ENCODE assay signal across 8 mouse cellular contexts in the genomic region with DNA sequence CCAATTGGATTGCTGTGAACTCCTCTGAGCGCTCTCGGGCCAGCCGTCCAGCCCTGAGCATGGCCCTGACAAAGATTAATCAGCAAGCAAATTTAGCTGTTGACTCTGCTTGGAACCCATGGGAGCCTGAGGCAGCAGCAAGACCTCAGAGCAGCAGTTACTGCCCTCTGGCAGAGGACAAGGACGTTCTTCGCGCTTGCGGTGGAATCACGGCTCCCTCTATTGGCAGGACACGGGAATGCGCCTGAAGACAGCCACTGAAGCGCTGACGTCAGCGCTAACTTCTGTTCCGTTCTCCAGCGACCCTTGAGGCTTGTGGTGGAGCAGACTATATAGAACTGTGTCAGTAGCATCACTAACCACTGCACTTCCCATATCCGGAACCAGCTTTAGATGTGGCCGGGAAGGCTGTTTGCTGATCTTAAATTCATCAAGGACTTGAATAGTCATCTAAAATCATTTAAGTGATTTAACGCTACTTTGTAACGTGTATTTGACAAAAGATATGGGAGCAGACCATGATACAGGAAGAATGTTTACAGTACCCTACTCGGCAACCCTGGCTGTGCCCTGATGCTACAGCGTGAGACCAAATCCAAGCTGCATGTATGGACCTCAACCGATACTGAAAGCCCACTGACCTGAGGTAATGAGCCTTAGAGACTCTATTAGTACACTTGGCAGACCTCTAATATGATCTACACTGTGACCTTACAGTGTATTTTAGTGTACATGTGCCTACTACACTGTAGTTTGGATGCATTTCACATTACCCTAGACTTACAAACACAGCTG. TPM values are rescaled to one million over a fixed set of nuclear protein-coding genes. Genes with fewer than 3 reads are reported as not detected.
A peak's percentile ranks its signal among the peaks of the same experiment; 100 is the strongest.
DNase-seq lines count a peak whose midpoint lies in the region; ATAC-seq lines count a peak whose summit lies in the region.

No protein-coding gene starts in this region.

- no peaks in the 10 kb centered on the region for H3K9me3 ChIP-seq in hindbrain, embryonic 13.5 days

- no peaks in the 10 kb centered on the region for H3K36me3 ChIP-seq in hindbrain, embryonic 13.5 days

- peak; percentile 88 for ATAC-seq in hindbrain, embryonic 13.5 days (ENCODE audit: low FRiP score)

- 0 out of 2 replicates have a peak, but pooled peaks cover 3% of the 10 kb centered on the region for H3K27me3 ChIP-seq in hindbrain, embryonic 13.5 days

- 22% methylated on average over 22 of the region's 22 CpGs for WGBS in hindbrain, embryonic 13.5 days

- no peak overlapping the region for H3K9ac ChIP-seq in hindbrain, embryonic 13.5 days

- H3K27ac ChIP-seq in hindbrain, embryonic 13.5 days = no peak overlapping the region

- DNase-seq in MN1 (ENCODE audit: low spot score) = peak; percentile 18
- DNase-seq in cerebellum, postnatal 10 days = peak; percentile 92 to 94
- peak; percentile 53 to 76 for DNase-seq in frontal cortex, postnatal 14 days (ENCODE audit: low spot score in 2 of 2)
- DNase-seq in layer of hippocampus, postnatal 14 days (ENCODE audit: low spot score in 2 of 2) = peak; percentile 80 to 83
- DNase-seq in lung, postnatal 25 days (ENCODE audit: low spot score) = peak; percentile 74
- DNase-seq in retina, postnatal 1 day = peak; percentile 90
- peak; percentile 91 for DNase-seq in thymus, postnatal 4 days

- no peak overlapping the region for H3K4me3 ChIP-seq in hindbrain, embryonic 13.5 days

- H3K4me1 ChIP-seq in hindbrain, embryonic 13.5 days (replicated peaks) = peaks cover 6% of the 10 kb centered on the region

- H3K4me2 ChIP-seq in hindbrain, embryonic 13.5 days = peak overlapping the region; percentile 26; the same call in 1 of the 2 replicates

RNA-seq across cellular contexts. Expression of gene Barx2, which starts 12.8 kb away (rescaled TPM):
- not detected in 2 replicates for polyA plus RNA-seq in hindbrain, embryonic 13.5 days (2015; fragmentation: Nextera tagmentation; extraction: Ambion mirVana)
- 1 to 10 TPM; 1.6 to 1.9 TPM for total RNA-seq in layer of hippocampus, postnatal 14 days (2021)

Comparison
In these comparisons a context has a peak if more than half of its experiments do, and no peak if none do; other contexts are left out.
1. DNase-seq: peak in every context shown above with its lines; median percentile 93 in cerebellum, postnatal 10 days; 91 in thymus, postnatal 4 days; 90 in retina, postnatal 1 day; 82 in layer of hippocampus, postnatal 14 days; 74 in lung, postnatal 25 days; 64 in frontal cortex, postnatal 14 days; 18 in MN1.